Mouse (Mus musculus): Measurements from ENCODE around the gene Itgae. TPM values are rescaled to one million over a fixed set of nuclear protein-coding genes. Genes with fewer than 3 reads are reported as not detected.
A peak's percentile ranks its signal among the peaks of the same experiment; 100 is the strongest.

Itgae gene
- total RNA-seq, 2 experiments from 2014 or later, result 0.19 to 0.22 TPM

DNA sequence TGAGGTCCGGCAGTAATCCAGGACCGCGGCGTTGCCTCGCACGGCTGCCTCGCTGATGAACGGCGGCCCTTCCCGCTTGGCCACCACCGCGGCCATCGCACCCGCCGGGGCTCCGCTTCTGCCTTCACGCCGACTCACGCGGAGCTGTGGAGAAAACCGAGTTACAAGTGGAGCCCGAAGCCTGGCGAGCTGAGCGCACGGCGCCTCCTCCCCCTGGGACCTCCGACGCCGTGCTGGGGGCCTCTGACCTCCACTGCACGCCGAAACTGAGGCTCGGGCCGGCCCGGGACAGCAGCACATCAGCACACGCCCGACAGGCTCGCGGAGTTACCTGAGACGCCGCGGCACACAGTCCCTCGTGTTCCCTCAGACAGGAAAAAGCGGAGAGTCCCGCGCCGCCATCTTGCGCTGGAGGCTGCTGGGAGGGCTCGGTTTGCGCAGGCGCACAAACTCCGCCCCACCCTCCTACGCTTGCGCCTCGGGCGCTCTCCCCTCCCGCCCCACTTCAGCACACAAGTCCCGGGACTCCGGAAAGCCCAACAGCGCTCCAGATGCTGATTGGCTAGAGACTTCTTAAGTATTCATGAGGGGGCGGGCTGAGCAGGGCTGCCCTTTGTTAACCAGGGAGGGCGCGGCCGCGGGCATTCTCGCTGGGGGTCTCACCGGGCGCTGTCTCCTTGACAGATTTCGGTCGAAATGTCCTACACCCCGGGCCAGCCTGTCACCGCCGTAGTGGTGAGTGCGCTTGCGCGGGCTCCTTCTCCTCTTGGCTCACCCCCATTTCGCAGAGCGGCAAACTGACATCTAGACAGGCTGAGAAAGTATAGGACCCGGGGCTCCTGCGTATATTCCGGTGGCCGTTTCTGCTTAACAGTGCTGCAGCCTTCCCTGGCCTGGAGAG lies 86.5 kb downstream of the Itgae start, which contains the start of the genes Emc6 and Tax1bp3:
Gene Emc6, minus strand, starts transcription at position 430 of the 901 bp plus-strand sequence.
Gene Tax1bp3, plus strand, starts transcription at position 476 of the 901 bp plus-strand sequence.
- intact Hi-C loops (cut with DNase I), result no loop called here
- DNase-seq (ENCODE audit: extremely low spot score in 1 of 2, low spot score in 2 of 2), result peak; percentile 93 to 98

DNA sequence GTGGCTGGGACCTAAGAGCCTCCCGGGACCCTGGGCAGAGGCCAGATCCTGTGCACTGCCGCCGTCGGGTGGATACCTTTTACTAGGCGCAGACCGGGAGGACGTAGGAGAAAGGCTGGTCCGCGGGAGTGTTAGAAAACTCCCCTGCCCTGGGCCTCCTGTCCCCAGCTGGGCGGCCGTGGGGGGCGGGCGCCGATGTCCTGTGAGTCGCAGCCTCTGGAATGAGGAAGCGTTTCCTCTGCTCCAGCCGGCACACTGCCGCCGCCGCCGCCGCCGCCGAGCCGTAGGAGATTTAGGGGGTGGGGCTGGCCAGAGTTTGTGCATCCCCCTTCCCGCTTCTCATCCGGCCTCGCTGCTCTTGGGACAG lies 87.1 kb downstream of the Itgae start:
- intact Hi-C loops (cut with DNase I), result no loop called here
- DNase-seq (ENCODE audit: extremely low spot score in 1 of 2, low spot score in 2 of 2), result peak in 1 of 2 experiments; percentile 92

DNA sequence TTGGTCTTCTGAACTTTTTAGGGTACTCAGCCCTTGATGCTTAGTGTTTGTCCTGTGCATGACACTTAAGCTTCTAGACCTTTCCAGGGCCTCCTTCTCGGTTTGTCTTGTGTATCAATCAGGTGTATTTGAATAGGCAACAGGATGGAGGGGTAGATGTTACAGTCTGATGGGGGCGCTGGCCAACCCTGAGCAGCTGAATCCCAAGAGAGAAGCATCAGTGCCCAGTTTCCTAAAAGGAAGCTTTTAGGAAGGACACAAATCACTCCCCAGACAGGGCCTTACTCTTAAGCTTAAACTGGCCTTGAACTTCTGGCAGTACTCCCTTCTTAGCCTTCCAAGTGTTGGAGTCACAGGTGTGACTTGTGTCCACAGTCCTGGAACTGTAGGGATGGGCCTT lies 87.5 kb downstream of the Itgae start:
- intact Hi-C loops (cut with DNase I), result no loop called here

DNA sequence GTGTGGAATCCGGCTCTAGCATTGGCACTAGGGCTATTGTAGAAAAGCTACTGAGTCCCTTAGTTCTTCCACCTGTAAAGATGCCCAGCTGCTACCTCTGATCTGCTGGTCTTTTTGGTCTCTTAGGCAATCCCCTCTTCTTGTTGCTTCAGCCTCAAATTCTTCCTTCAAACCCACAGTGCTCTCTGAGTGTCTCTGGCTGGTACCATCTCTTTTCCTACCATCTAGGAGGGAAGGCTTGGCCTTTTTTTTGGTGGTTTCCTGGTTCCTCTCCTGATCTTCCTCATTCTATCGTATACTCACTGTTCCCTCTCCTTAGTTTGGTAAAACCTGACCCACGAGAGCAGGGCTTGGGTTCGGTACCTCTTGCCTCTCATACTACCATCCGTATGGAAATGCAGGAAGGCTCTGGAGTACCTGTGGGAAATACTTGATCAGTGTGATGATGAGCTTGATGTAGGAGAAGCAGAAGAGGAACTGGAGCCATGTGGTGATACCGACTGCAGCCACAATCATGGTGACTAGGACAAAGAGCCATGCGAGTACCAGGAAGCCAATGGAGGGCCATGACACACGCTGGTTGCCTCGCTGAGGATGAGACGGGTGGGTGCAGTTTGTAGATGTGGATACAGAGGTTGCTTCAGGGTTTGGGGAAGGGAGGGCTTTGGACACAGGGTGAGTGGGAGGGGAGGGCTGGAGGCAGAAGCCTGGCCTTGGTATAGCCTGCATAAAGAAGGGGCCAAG lies 95.7 kb downstream of the Itgae start:
- peak in 1 of 2 experiments; percentile 10 for DNase-seq (ENCODE audit: extremely low spot score in 1 of 2, low spot score in 2 of 2)
- intact Hi-C loops (cut with DNase I), result no loop called here

More for the DNA sequence above, 87.5 kb downstream of the Itgae start:
- no peak for DNase-seq (ENCODE audit: extremely low spot score in 1 of 2, low spot score in 2 of 2)

DNA sequence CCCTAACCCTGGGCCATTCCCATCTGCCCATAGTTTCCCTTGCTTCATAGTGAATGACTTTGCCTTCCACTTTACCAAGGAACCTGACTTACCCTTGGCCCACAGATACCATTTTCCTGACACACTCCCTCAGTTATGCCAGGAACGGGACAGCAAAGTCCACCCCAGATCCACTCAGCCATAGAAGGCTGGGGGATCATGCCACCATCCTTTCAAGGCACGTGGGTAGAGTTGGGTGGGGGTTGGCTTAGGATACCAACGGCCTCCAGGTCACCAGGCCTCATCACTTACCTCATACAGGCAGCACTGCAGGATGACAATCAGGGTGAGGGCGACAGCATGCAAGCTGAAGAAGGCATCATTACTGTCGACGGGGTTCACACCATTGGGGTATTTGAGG lies 96.8 kb downstream of the Itgae start:
- no peak for DNase-seq (ENCODE audit: extremely low spot score in 1 of 2, low spot score in 2 of 2)
- intact Hi-C loops (cut with DNase I), result no loop called here

DNA sequence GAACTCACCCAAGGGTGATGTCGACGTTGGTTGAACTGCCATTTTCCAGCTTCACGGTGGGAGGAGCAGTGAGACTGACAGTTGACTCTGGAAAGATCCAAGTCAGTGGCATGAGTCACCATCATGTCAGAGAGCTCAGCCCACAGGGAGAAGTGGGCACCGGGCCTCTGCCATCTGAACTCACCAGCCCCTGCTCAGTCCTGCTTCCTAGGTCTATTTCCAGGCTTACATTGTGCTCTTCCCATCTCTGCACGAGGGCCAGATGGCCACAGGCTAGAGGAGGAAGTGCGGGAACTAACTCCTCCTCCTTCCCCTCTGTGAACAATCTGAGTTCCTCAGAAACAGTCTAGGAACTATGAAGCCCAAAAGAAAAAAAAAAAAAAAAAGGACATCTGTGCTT lies 102.7 kb downstream of the Itgae start:
- intact Hi-C loops (cut with DNase I), result no loop called here
- DNase-seq (ENCODE audit: extremely low spot score in 1 of 2, low spot score in 2 of 2), result peak in 1 of 2 experiments; percentile 40

DNA sequence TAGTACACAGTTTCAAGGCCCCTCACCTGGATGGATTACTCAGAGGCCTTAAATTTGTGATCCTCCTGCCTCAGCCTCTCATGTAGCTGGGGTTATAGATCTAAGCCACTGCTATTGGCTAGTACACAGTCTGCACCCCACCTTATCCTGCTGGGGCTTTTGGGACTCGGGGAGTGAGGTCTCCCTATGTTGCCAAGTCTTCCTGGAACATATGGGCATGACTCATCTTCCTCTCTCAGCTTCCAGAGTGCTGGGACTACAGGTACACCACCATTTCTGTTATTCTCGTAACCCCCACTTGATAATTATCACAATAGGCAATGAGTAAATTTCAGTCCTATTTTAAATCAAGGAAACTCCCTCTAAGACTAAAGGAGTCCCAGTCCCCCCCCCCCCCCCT lies 104.1 kb downstream of the Itgae start:
- DNase-seq (ENCODE audit: extremely low spot score in 1 of 2, low spot score in 2 of 2), result no peak
- intact Hi-C loops (cut with DNase I), result no loop called here

Other genes starting within 250 kb of the Itgae start
- 1 to 10 TPM; 6.0 to 6.8 TPM for gene Atp2a3, start 129.4 kb upstream of the Itgae start, total RNA-seq (2021)
- gene P2rx1, start 91.5 kb upstream of the Itgae start, total RNA-seq (2021), result 1 to 10 TPM in 1 of 2 experiments, under 1 TPM in 1; 0.87 to 1.0 TPM
- gene Camkk1, start 71.6 kb upstream of the Itgae start, total RNA-seq (2021), result 10 to 100 TPM; 33.6 to 34.1 TPM
- 1 to 10 TPM; 8.3 to 9.1 TPM for gene Ncbp3, start 42.8 kb upstream of the Itgae start, total RNA-seq (2021)
- gene Haspin, start 47.7 kb downstream of the Itgae start, total RNA-seq (2021), result under 1 TPM; 0.75 to 0.92 TPM
- under 1 TPM; 0.32 to 0.54 TPM for gene P2rx5, start 69.8 kb downstream of the Itgae start, total RNA-seq (2021)
- gene Emc6, start 86.5 kb downstream of the Itgae start, total RNA-seq (2021), result 10 to 100 TPM; 59.7 to 65.4 TPM
- gene Tax1bp3, start 86.5 kb downstream of the Itgae start, total RNA-seq (2021), result 10 to 100 TPM; 18.2 to 20.2 TPM
- gene Ctns, start 108.5 kb downstream of the Itgae start, total RNA-seq (2021), result 10 to 100 TPM; 17.6 to 18.2 TPM
- gene Shpk, start 108.9 kb downstream of the Itgae start, total RNA-seq (2021), result 1 to 10 TPM; 2.1 to 3.0 TPM
- under 1 TPM; 0.32 to 0.43 TPM for gene Trpv1, start 143.7 kb downstream of the Itgae start, total RNA-seq (2021)
- under 1 TPM; 0.73 to 0.79 TPM for gene Trpv3, start 176.8 kb downstream of the Itgae start, total RNA-seq (2021)
- gene Aspa, start 239.0 kb downstream of the Itgae start, total RNA-seq (2021), result 1 to 10 TPM; 3.3 to 4.2 TPM
- gene Gm49340, start 239.2 kb downstream of the Itgae start, total RNA-seq (2021), result not detected
- under 1 TPM in 1 of 2 experiments, not detected in 1; 0.28 TPM for gene Spata22, start 239.2 kb downstream of the Itgae start, total RNA-seq (2021)

Data from left cerebral cortex, postnatal 10 days (tissue).